Mouse (Mus musculus) C2C12 (cell line): Measurements from ENCODE around the gene Gan.

Experiments used
- CEBPB ChIP-seq: IDR thresholded peaks from one replicate; pipeline ENCODE4 v1.6.1; 2011; ENCODE audit warnings: low read depth, mild to moderate bottlenecking, control low read depth, moderate library complexity
- CTCF ChIP-seq: IDR thresholded peaks from one replicate; pipeline ENCODE4 v1.5.1; 2011; ENCODE audit not compliant: control insufficient read depth, insufficient read depth, insufficient read length
- MYOD1 ChIP-seq: IDR thresholded peaks from one replicate; pipeline ENCODE4 v1.6.1; 2011; ENCODE audit warnings: low read depth; ENCODE audit not compliant: control insufficient read depth, insufficient read length
- USF1 ChIP-seq: IDR thresholded peaks from one replicate; pipeline ENCODE4 v1.6.1; 2011; ENCODE audit warnings: low read depth, mild to moderate bottlenecking, control low read depth, moderate library complexity

- TF ChIP-seq CTCF (no peak), USF1 (no peak), MYOD1 (no peak), CEBPB (no peak)
These were observed 41.7 kb downstream of the Gan start for GRCm38 (mm10) chr8:117199658-117200057.
